In the genomic region with DNA sequence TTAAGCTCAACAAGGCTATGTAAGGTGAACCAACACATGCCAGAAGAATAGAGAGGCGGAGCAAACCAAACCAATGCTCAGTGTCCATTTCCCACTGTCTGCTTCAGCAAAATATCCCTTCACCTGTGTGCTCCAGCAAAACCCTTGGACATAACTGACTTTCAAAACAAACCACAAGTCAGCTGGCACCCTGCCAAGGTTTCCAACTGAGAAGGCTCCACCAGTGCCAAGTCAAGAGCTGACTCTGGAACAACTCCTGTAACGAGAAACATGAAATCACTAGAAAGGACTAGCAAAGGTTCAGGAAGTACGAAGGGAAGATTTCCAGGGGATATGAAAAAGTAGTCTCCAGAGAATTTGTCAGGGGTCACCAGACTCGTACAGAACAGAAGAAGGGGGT, we compare ENCODE assay signal across 1 mouse cellular context.
TF ChIP-seq lines count a peak whose summit lies in the region.

No protein-coding gene starts in this region.

TF ChIP-seq in MEL, 35 proteins besides CTCF, POLR2A, EP300 and RAD21:
- TF ChIP-seq RCOR1 (IDR thresholded peaks at IDR 0.05; ENCODE audit: low read depth, low read length) (0 out of 2 replicates have a peak, but pooled peaks have one; percentile 12), ETS1 (IDR thresholded peaks at IDR 0.05; ENCODE audit: low read depth, low read length) (0 out of 2 replicates have a peak, but pooled peaks have one; percentile 33), MYB (IDR thresholded peaks at IDR 0.05; ENCODE audit: low read depth, low read length) (no peak)
